10 mouse cellular contexts compared by ENCODE assay signal in the genomic region with DNA sequence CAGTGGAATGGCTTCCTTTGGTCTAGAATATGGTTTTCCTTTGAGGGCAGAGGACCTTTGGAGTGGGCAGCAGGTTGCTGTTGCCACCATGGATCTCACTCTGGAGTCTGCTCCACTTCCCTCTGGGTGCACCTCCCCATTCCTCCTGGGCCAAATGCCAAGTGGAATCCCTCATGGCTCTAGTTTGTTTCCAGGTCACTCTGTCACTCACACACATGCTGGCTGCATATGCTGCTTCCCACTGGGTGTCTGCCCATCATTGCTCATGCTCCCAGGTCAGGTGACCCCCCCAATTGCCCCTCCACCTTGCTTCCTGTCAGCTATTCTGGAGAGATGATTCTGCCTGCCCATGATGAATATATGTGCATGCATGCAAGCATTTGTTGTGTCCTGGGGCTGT. TPM values are rescaled to one million over a fixed set of nuclear protein-coding genes. Genes with fewer than 3 reads are reported as not detected.
DNase-seq lines count a peak whose midpoint lies in the region; ATAC-seq lines count a peak whose summit lies in the region.
"Had no signal": no experiment of that assay in that cellular context is flagged by ENCODE, and none has a peak within 500 bp of the region (broad histone marks: within the 10 kb centered on the region; RNA-seq: fewer than 3 reads in every experiment).

No protein-coding gene starts in this region.

- no peak overlapping the region for H3K27ac ChIP-seq in forebrain, embryonic 16.5 days (ENCODE audit: low read length)
- peak overlapping the region; percentile 17; the same call in 1 of the 2 replicates for H3K27ac ChIP-seq in macrophage
- H3K27ac ChIP-seq: embryonic facial prominence, embryonic 12.5 days; limb, embryonic 13.5 days had no signal

- peak; percentile 66 for DNase-seq in left cerebral cortex, postnatal 4 days
- no peak for DNase-seq in left cerebral cortex, postnatal 14 days (ENCODE audit: low spot score in 2 of 2)
- peak; percentile 63 for DNase-seq in adrenal gland, adult 8-10 months
- DNase-seq in heart, postnatal 4 days: peak; percentile 86
- no peak for DNase-seq in urinary bladder, adult 18-20 months (ENCODE audit: low spot score in 2 of 2)
- no peak for DNase-seq in ovary, adult 18-20 months (ENCODE audit: low spot score)

- H3K27me3 ChIP-seq in forebrain, embryonic 16.5 days (replicated peaks; ENCODE audit: control insufficient read depth, insufficient read depth, low read length): no peaks in the 10 kb centered on the region
- H3K27me3 ChIP-seq: embryonic facial prominence, embryonic 12.5 days; limb, embryonic 13.5 days had no signal

- 0 out of 2 replicates have a peak, but pooled peaks have one; percentile 20 for ATAC-seq in forebrain, embryonic 16.5 days

- peaks cover 100% of the 10 kb centered on the region for H3K79me2 ChIP-seq in macrophage (ENCODE audit: inconsistent target)

- H3K9ac ChIP-seq in forebrain, embryonic 16.5 days (replicated peaks; ENCODE audit: low read depth, low read length): no peak overlapping the region
- H3K9ac ChIP-seq: embryonic facial prominence, embryonic 12.5 days; limb, embryonic 13.5 days had no signal

- intact Hi-C loops in left cerebral cortex, postnatal 4 days (cut with DNase I): no loop called here
- intact Hi-C loops in left cerebral cortex, postnatal 14 days (cut with DNase I): no loop called here

- H3K4me1 ChIP-seq in forebrain, embryonic 16.5 days (replicated peaks; ENCODE audit: control insufficient read depth, insufficient read depth, low read length): peaks cover 10% of the 10 kb centered on the region
- H3K4me1 ChIP-seq: embryonic facial prominence, embryonic 12.5 days had no signal

- no peaks in the 10 kb centered on the region for H3K36me3 ChIP-seq in forebrain, embryonic 16.5 days (ENCODE audit: control insufficient read depth, insufficient read depth)
- H3K36me3 ChIP-seq in macrophage (ENCODE audit: inconsistent target): no peaks in the 10 kb centered on the region

- no peak overlapping the region for H3K4me2 ChIP-seq in forebrain, embryonic 16.5 days (ENCODE audit: low read length)
- H3K4me2 ChIP-seq: embryonic facial prominence, embryonic 12.5 days; limb, embryonic 13.5 days had no signal

- no peaks in the 10 kb centered on the region for H3K9me3 ChIP-seq in forebrain, embryonic 16.5 days (ENCODE audit: control insufficient read depth, low read length)
- H3K9me3 ChIP-seq: embryonic facial prominence, embryonic 12.5 days; limb, embryonic 13.5 days had no signal

- H3K4me3 ChIP-seq in forebrain, embryonic 16.5 days (replicated peaks; ENCODE audit: low read length): no peak overlapping the region
- no peak overlapping the region for H3K4me3 ChIP-seq in macrophage (ENCODE audit: inconsistent target)
- H3K4me3 ChIP-seq: embryonic facial prominence, embryonic 12.5 days; limb, embryonic 13.5 days had no signal

RNA-seq across cellular contexts. Expression of gene Ell, which starts 14.5 kb away (rescaled TPM):
- total RNA-seq in left cerebral cortex, postnatal 4 days (2021): 10 to 100 TPM; 17.7 to 20.0 TPM
- 10 to 100 TPM; 13.8 to 17.4 TPM for total RNA-seq in left cerebral cortex, postnatal 14 days (2021)
- 10 to 100 TPM; 25.2 to 38.3 (median 30.3) TPM for total RNA-seq in adrenal gland, adult 8-10 months (2022)
- 17.1 and 18.9 TPM in 2 replicates for polyA plus RNA-seq in forebrain, embryonic 16.5 days (2015; fragmentation: Nextera tagmentation; extraction: Ambion mirVana)
- 10 to 100 TPM; 16.7 to 17.6 TPM for total RNA-seq in heart, postnatal 4 days (2021)
- 10 to 100 TPM in 25 of 26 experiments, 1 to 10 TPM in 1; 10.0 to 82.2 (median 37.5) TPM for total RNA-seq in macrophage (2018; cell fraction: chromatin; rRNA removed)
- 10 to 100 TPM in 24 of 26 experiments, 1 to 10 TPM in 2; 8.3 to 29.0 (median 18.3) TPM for total RNA-seq in macrophage (2018; cell fraction: cytosol; rRNA removed)
- total RNA-seq in macrophage (2018; cell fraction: nucleus; rRNA removed): 10 to 100 TPM; 10.8 to 65.2 (median 25.1) TPM
- 18.8 to 33.9 TPM (median 21.7 TPM) in 3 replicates for polyA plus RNA-seq in macrophage (2018)

RNA-seq across cellular contexts. Expression of gene Kxd1, which starts 26.0 kb away (rescaled TPM):
- 10 to 100 TPM; 31.9 to 33.0 TPM for total RNA-seq in left cerebral cortex, postnatal 4 days (2021)
- 10 to 100 TPM; 40.8 to 43.4 TPM for total RNA-seq in left cerebral cortex, postnatal 14 days (2021)
- total RNA-seq in adrenal gland, adult 8-10 months (2022): 10 to 100 TPM; 77.1 to 86.6 (median 80.3) TPM
- polyA plus RNA-seq in forebrain, embryonic 16.5 days (2015; fragmentation: Nextera tagmentation; extraction: Ambion mirVana): 45.5 and 45.9 TPM in 2 replicates
- total RNA-seq in heart, postnatal 4 days (2021): 10 to 100 TPM; 67.5 to 76.9 TPM
- 10 to 100 TPM in 24 of 26 experiments, 1 to 10 TPM in 2; 8.3 to 50.5 (median 27.0) TPM for total RNA-seq in macrophage (2018; cell fraction: chromatin; rRNA removed)
- 10 to 100 TPM; 46.2 to 87.2 (median 60.2) TPM for total RNA-seq in macrophage (2018; cell fraction: cytosol; rRNA removed)
- total RNA-seq in macrophage (2018; cell fraction: nucleus; rRNA removed): 10 to 100 TPM; 15.4 to 47.1 (median 25.6) TPM
- 50.0 to 80.3 TPM (median 65.4 TPM) in 3 replicates for polyA plus RNA-seq in macrophage (2018)

RNA-seq across cellular contexts. Expression of gene Fkbp8, which starts 26.2 kb away (rescaled TPM):
- total RNA-seq in left cerebral cortex, postnatal 4 days (2021): 100 to 1,000 TPM; 311 to 344 TPM
- 100 to 1,000 TPM; 396 to 406 TPM for total RNA-seq in left cerebral cortex, postnatal 14 days (2021)
- total RNA-seq in adrenal gland, adult 8-10 months (2022): 100 to 1,000 TPM; 352 to 405 (median 379) TPM
- 402 and 462 TPM in 2 replicates for polyA plus RNA-seq in forebrain, embryonic 16.5 days (2015; fragmentation: Nextera tagmentation; extraction: Ambion mirVana)
- total RNA-seq in heart, postnatal 4 days (2021): 100 to 1,000 TPM; 204 to 207 TPM
- 100 to 1,000 TPM; 130 to 375 (median 241) TPM for total RNA-seq in macrophage (2018; cell fraction: chromatin; rRNA removed)
- total RNA-seq in macrophage (2018; cell fraction: cytosol; rRNA removed): 100 to 1,000 TPM; 162 to 236 (median 198) TPM
- 100 to 1,000 TPM; 137 to 299 (median 210) TPM for total RNA-seq in macrophage (2018; cell fraction: nucleus; rRNA removed)
- 103 to 188 TPM (median 181 TPM) in 3 replicates for polyA plus RNA-seq in macrophage (2018)

RNA-seq across cellular contexts. Expression of gene Isyna1, which starts 40.4 kb away (rescaled TPM):
- total RNA-seq in left cerebral cortex, postnatal 4 days (2021): 10 to 100 TPM; 87.9 to 88.5 TPM
- 10 to 100 TPM; 47.5 to 51.0 TPM for total RNA-seq in left cerebral cortex, postnatal 14 days (2021)
- total RNA-seq in adrenal gland, adult 8-10 months (2022): 100 to 1,000 TPM; 124 to 207 (median 158) TPM
- polyA plus RNA-seq in forebrain, embryonic 16.5 days (2015; fragmentation: Nextera tagmentation; extraction: Ambion mirVana): 116 and 141 TPM in 2 replicates
- total RNA-seq in heart, postnatal 4 days (2021): 10 to 100 TPM; 38.9 to 41.6 TPM
- 10 to 100 TPM; 19.3 to 81.9 (median 38.6) TPM for total RNA-seq in macrophage (2018; cell fraction: chromatin; rRNA removed)
- total RNA-seq in macrophage (2018; cell fraction: cytosol; rRNA removed): 10 to 100 TPM; 19.1 to 42.3 (median 27.0) TPM
- total RNA-seq in macrophage (2018; cell fraction: nucleus; rRNA removed): 10 to 100 TPM; 14.3 to 82.7 (median 33.5) TPM
- 26.5 to 53.2 TPM (median 51.1 TPM) in 3 replicates for polyA plus RNA-seq in macrophage (2018)

RNA-seq across cellular contexts. Expression of gene Uba52, which starts 43.1 kb away (rescaled TPM):
- 1,000 to 10,000 TPM; 1,115 to 1,131 TPM for total RNA-seq in left cerebral cortex, postnatal 4 days (2021)
- total RNA-seq in left cerebral cortex, postnatal 14 days (2021): 1,000 to 10,000 TPM in 1 of 2 experiments, 100 to 1,000 TPM in 1; 967 to 1,028 TPM
- total RNA-seq in adrenal gland, adult 8-10 months (2022): 1,000 to 10,000 TPM; 1,217 to 1,378 (median 1,304) TPM
- 660 and 697 TPM in 2 replicates for polyA plus RNA-seq in forebrain, embryonic 16.5 days (2015; fragmentation: Nextera tagmentation; extraction: Ambion mirVana)
- total RNA-seq in heart, postnatal 4 days (2021): 1,000 to 10,000 TPM; 1,698 to 1,707 TPM
- total RNA-seq in macrophage (2018; cell fraction: chromatin; rRNA removed): 100 to 1,000 TPM in 1 of 26 experiments, 10 to 100 TPM in 25; 15.6 to 152 (median 42.1) TPM
- total RNA-seq in macrophage (2018; cell fraction: cytosol; rRNA removed): 1,000 to 10,000 TPM in 13 of 26 experiments, 100 to 1,000 TPM in 13; 668 to 1,500 (median 1,029) TPM
- 100 to 1,000 TPM in 21 of 26 experiments, 10 to 100 TPM in 5; 73.7 to 183 (median 129) TPM for total RNA-seq in macrophage (2018; cell fraction: nucleus; rRNA removed)
- polyA plus RNA-seq in macrophage (2018): 907 to 1,116 TPM (median 1,045 TPM) in 3 replicates

Comparison
In these comparisons a context has a peak if more than half of its experiments do, and no peak if none do; other contexts are left out.
1. DNase-seq: peak in left cerebral cortex, postnatal 4 days (single experiment), adrenal gland, adult 8-10 months (single experiment) and heart, postnatal 4 days (single experiment); none in left cerebral cortex, postnatal 14 days (0 of 2), urinary bladder, adult 18-20 months (0 of 2) and ovary, adult 18-20 months (single experiment).